Comparison of ENCODE assay signal across 22 mouse cellular contexts in the genomic region with DNA sequence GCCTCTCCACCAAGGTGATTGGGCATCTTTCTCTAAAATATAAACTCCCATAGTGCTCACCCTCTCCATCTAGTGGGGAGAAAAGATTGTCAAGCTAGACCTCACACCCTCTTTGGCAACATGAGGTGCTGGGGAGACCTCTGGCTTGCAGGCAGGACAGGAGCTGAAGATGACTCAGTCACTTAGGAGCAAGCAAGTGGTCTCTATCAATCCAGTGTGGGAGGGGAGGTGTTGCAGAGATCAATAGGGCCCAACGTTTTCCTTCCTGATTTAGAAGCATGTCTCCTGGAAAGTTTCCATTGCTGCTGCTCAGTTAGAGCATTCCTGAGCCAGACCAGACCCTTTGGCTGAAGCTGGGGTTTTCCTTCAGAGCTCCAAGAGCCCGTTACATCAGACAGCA. TPM values are rescaled to one million over a fixed set of nuclear protein-coding genes. Genes with fewer than 3 reads are reported as not detected.
DNase-seq lines count a peak whose midpoint lies in the region; ATAC-seq and TF ChIP-seq lines count a peak whose summit lies in the region.
"Had no signal": no experiment of that assay in that cellular context is flagged by ENCODE, and none has a peak within 500 bp of the region (broad histone marks: within the 10 kb centered on the region; RNA-seq: fewer than 3 reads in every experiment).

A gene (minus strand): TSS at position 28 of the 400 bp plus-strand sequence.

- H3K4me1 ChIP-seq in kidney, postnatal 0 days (replicated peaks; ENCODE audit: insufficient read depth, low read length), result no peaks in the 10 kb centered on the region
- no peaks in the 10 kb centered on the region for H3K4me1 ChIP-seq in kidney, embryonic 16.5 days (ENCODE audit: insufficient read depth, low read length)
- H3K4me1 ChIP-seq in lung, postnatal 0 days (ENCODE audit: insufficient read depth, low read depth, low read length), result no peaks in the 10 kb centered on the region

- peak; percentile 47; the same call in 1 of the 2 replicates for TF ChIP-seq CTCF in kidney, postnatal 0 days (IDR thresholded peaks at IDR 0.05; ENCODE audit: low read depth)
- peak; percentile 58 for TF ChIP-seq CTCF in lung, postnatal 0 days (IDR thresholded peaks at IDR 0.05)

- H3K4me2 ChIP-seq in kidney, postnatal 0 days (ENCODE audit: low read length), result no peak within 1 kb of the TSS
- H3K4me2 ChIP-seq in kidney, embryonic 16.5 days (replicated peaks; ENCODE audit: low read depth, low read length), result no peak within 1 kb of the TSS
- H3K4me2 ChIP-seq in lung, postnatal 0 days (replicated peaks; ENCODE audit: low read depth, low read length), result no peak within 1 kb of the TSS
- H3K4me2 ChIP-seq: hindbrain, embryonic 15.5 days; neural tube, embryonic 13.5 days had no signal

- no peaks in the 10 kb centered on the region for H3K36me3 ChIP-seq in kidney, postnatal 0 days (ENCODE audit: insufficient read depth, low read length)
- no peaks in the 10 kb centered on the region for H3K36me3 ChIP-seq in kidney, embryonic 16.5 days (ENCODE audit: insufficient read depth, low read length)
- no peaks in the 10 kb centered on the region for H3K36me3 ChIP-seq in lung, postnatal 0 days (ENCODE audit: insufficient read depth, low read length)
- H3K36me3 ChIP-seq in macrophage (ENCODE audit: inconsistent target), result no peaks in the 10 kb centered on the region
- H3K36me3 ChIP-seq: heart, embryonic 10.5 days; hindbrain, embryonic 15.5 days; neural tube, embryonic 13.5 days had no signal

- no peak within 1 kb of the TSS for H3K27ac ChIP-seq in kidney, postnatal 0 days
- H3K27ac ChIP-seq in kidney, embryonic 16.5 days (ENCODE audit: low read length), result no peak within 1 kb of the TSS
- H3K27ac ChIP-seq in lung, postnatal 0 days (ENCODE audit: low read length), result no peak within 1 kb of the TSS
- H3K27ac ChIP-seq in macrophage, result peak within 1 kb of the TSS; percentile 93
- H3K27ac ChIP-seq: heart, embryonic 10.5 days; hindbrain, embryonic 15.5 days; neural tube, embryonic 13.5 days had no signal

- no peak for TF ChIP-seq EP300 in lung, postnatal 0 days (IDR thresholded peaks at IDR 0.05)

- peak; percentile 91 for DNase-seq in heart, adult 11 months
- DNase-seq in heart, postnatal 4 days, result no peak
- DNase-seq in kidney, postnatal 0 days (ENCODE audit: low spot score), result peak; percentile 51
- peak; percentile 70 for DNase-seq in lung, postnatal 0 days (ENCODE audit: low spot score)
- DNase-seq in lung, postnatal 14 days, result no peak
- DNase-seq: cerebellum, adult 9-10 months; embryo, embryonic 11 days; gastrocnemius, postnatal 10 days; kidney, adult 9 months; retina, postnatal 1 day; thymus, adult 18-20 months had no signal

- no peaks in the 10 kb centered on the region for H3K27me3 ChIP-seq in kidney, postnatal 0 days (ENCODE audit: insufficient read depth, low read length)
- no peaks in the 10 kb centered on the region for H3K27me3 ChIP-seq in kidney, embryonic 16.5 days (ENCODE audit: insufficient read depth, low read length)
- H3K27me3 ChIP-seq in lung, postnatal 0 days (replicated peaks; ENCODE audit: insufficient read depth, low read length), result no peaks in the 10 kb centered on the region
- H3K27me3 ChIP-seq: hindbrain, embryonic 15.5 days; neural tube, embryonic 13.5 days had no signal

- 19% methylated on average over 2 of the region's 2 CpGs for WGBS in kidney, postnatal 0 days
- WGBS in kidney, embryonic 16.5 days, result 15% methylated on average over 2 of the region's 2 CpGs
- 7% methylated on average over 2 of the region's 2 CpGs for WGBS in lung, postnatal 0 days
- WGBS in macrophage (ENCODE audit: missing documents), result 31% methylated on average over 2 of the region's 2 CpGs

- no peak for ATAC-seq in kidney, postnatal 0 days (replicated peaks; ENCODE audit: low FRiP score, low read depth)
- no peak for ATAC-seq in kidney, embryonic 16.5 days (ENCODE audit: low FRiP score, low TSS enrichment)
- peak; percentile 64 for ATAC-seq in lung, postnatal 0 days
- no peak for ATAC-seq in activated CD4-positive, CD25-positive, alpha-beta regulatory T cell, adult 4 months

- H3K9me3 ChIP-seq in kidney, postnatal 0 days (replicated peaks; ENCODE audit: low read length), result no peaks in the 10 kb centered on the region
- no peaks in the 10 kb centered on the region for H3K9me3 ChIP-seq in kidney, embryonic 16.5 days (ENCODE audit: low read length)
- H3K9me3 ChIP-seq in lung, postnatal 0 days (ENCODE audit: low read length), result no peaks in the 10 kb centered on the region
- H3K9me3 ChIP-seq: heart, embryonic 10.5 days; hindbrain, embryonic 15.5 days; neural tube, embryonic 13.5 days had no signal

- H3K4me3 ChIP-seq in kidney, postnatal 0 days (replicated peaks; ENCODE audit: low read depth, low read length), result no peak within 1 kb of the TSS
- H3K4me3 ChIP-seq in kidney, embryonic 16.5 days (ENCODE audit: low read length), result no peak within 1 kb of the TSS
- no peak within 1 kb of the TSS for H3K4me3 ChIP-seq in lung, postnatal 0 days (ENCODE audit: low read depth, low read length)
- H3K4me3 ChIP-seq in macrophage (ENCODE audit: inconsistent target), result 0 out of 2 replicates have a peak within 1 kb of the TSS, but pooled peaks have one; percentile 41
- H3K4me3 ChIP-seq: heart, embryonic 10.5 days; hindbrain, embryonic 15.5 days; neural tube, embryonic 13.5 days had no signal

- peaks cover 19% of the 10 kb centered on the region for H3K79me2 ChIP-seq in macrophage (ENCODE audit: inconsistent target)

- no peak within 1 kb of the TSS for H3K9ac ChIP-seq in kidney, postnatal 0 days (ENCODE audit: low read depth, low read length)
- H3K9ac ChIP-seq in kidney, embryonic 16.5 days (replicated peaks; ENCODE audit: low read length), result no peak within 1 kb of the TSS
- H3K9ac ChIP-seq in lung, postnatal 0 days (replicated peaks; ENCODE audit: low read depth), result no peak within 1 kb of the TSS
- H3K9ac ChIP-seq: hindbrain, embryonic 15.5 days; neural tube, embryonic 13.5 days had no signal

RNA-seq across cellular contexts. Expression of the gene that starts here (rescaled TPM):
- not detected for total RNA-seq in heart, postnatal 4 days (2021)
- not detected in 2 replicates for polyA plus RNA-seq in kidney, postnatal 0 days (2015; fragmentation: Nextera tagmentation; extraction: Ambion mirVana)
- polyA plus RNA-seq in kidney, embryonic 16.5 days (2015; fragmentation: Nextera tagmentation; extraction: Ambion mirVana), result not detected in 2 replicates
- not detected in 2 replicates for polyA plus RNA-seq in lung, postnatal 0 days (2015; fragmentation: Nextera tagmentation; extraction: Ambion mirVana)
- not detected for total RNA-seq in macrophage (2018; cell fraction: chromatin; rRNA removed)
- total RNA-seq in macrophage (2018; cell fraction: cytosol; rRNA removed), result not detected
- total RNA-seq in macrophage (2018; cell fraction: nucleus; rRNA removed), result not detected
- not detected in 3 replicates for polyA plus RNA-seq in macrophage (2018)
- polyA plus RNA-seq in activated CD4-positive, CD25-positive, alpha-beta regulatory T cell, adult 4 months (2017; shearing (Covaris generic)), result not detected
- total RNA-seq: adrenal gland, postnatal 10 days; gastrocnemius, postnatal 10 days; left cerebral cortex, adult 8-10 months; liver, adult 2 months; megakaryocyte-erythroid progenitor cell, adult 5-6 weeks; monocyte, adult 5-6 weeks had no signal
- polyA plus RNA-seq: heart, embryonic 10.5 days; hindbrain, embryonic 15.5 days; liver, adult 2 months; neural tube, embryonic 13.5 days had no signal

Comparison
In these comparisons a context has a peak if more than half of its experiments do, and no peak if none do; other contexts are left out.
1. Peak in DNase-seq in kidney, postnatal 0 days; RNA of the gene not detected or under 1 TPM.
2. Peak in DNase-seq and ATAC-seq in lung, postnatal 0 days; RNA of the gene not detected or under 1 TPM.